Mouse (Mus musculus) B cell, adult 62 days (primary cell): ENCODE data around the gene Mtx2. TPM values are rescaled to one million over a fixed set of nuclear protein-coding genes. Genes with fewer than 3 reads are reported as not detected.

Source experiments
- total RNA-seq: library from RNA; stranded (reverse); gene quantifications from 4 replicates; pipeline ENCODE4 v1.2.4, GENCODE M21; 2023

Mtx2 gene
- 18.7 to 26.4 TPM (median 21.4 TPM) in 4 replicates for total RNA-seq

DNA sequence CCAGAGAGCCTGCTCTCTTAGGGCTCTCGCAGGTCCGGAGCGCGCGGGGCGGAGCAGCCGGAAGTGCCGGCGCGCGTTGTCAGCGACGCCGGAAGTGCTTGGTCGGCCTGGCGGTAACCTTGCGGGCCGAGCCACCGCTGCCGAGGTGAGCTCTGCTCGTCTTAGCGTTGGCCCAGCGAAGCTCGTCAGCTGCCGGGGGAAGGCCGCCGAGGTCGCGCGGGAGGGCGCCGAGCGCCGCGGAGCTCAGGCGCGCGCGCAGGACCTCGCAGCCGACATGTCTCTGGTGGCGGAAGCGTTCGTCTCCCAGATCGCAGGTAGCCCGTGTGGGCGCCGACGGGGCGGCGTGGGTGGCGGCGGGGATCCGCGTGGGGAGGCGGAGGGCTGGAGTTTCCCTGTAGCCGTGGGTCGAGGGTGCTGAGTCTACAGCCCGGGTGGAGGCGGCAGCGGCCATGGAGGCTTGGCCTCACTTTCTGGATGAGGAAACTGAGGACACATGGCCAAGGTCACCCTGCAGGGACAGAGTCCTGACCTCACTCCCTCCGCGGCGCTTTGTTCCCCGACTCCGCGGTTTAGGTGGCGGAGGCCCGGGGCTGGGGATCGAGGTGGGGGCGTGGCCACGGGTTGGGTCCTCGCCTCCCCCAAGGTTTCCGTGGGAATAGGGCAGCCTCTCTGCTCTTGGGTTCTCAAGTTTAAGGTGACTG, at the start of gene Mtx2:
Mtx2 (plus strand) TSS at position 74 of the 701 bp plus-strand sequence.

Other genes starting within 250 kb of the Mtx2 start
- 29.2 to 37.0 TPM (median 30.4 TPM) in 4 replicates for gene Lnpk, start 246.4 kb upstream of the Mtx2 start, total RNA-seq
- not detected in 4 replicates for gene Evx2, start 166.2 kb upstream of the Mtx2 start, total RNA-seq
- gene Hoxd13, start 157.5 kb upstream of the Mtx2 start, total RNA-seq: not detected in 4 replicates
- not detected in 4 replicates for gene Hoxd12, start 150.8 kb upstream of the Mtx2 start, total RNA-seq
- gene Hoxd11, start 146.2 kb upstream of the Mtx2 start, total RNA-seq: not detected in 4 replicates
- gene Hoxd10, start 133.9 kb upstream of the Mtx2 start, total RNA-seq: not detected in 4 replicates
- gene Hoxd9, start 128.1 kb upstream of the Mtx2 start, total RNA-seq: not detected in 4 replicates
- gene Hoxd8, start 121.2 kb upstream of the Mtx2 start, total RNA-seq: not detected in 4 replicates
- not detected in 4 replicates for gene Hoxd3, start 113.9 kb upstream of the Mtx2 start, total RNA-seq
- not detected in 4 replicates for gene Hoxd4, start 113.9 kb upstream of the Mtx2 start, total RNA-seq
- not detected in 4 replicates for gene Gm28230, start 99.1 kb upstream of the Mtx2 start, total RNA-seq
- not detected in 4 replicates for gene Hoxd1, start 62.8 kb upstream of the Mtx2 start, total RNA-seq